Mouse (Mus musculus) embryonic facial prominence, embryonic 12.5 days (tissue): ENCODE measurements around the gene Foxa1. TPM values are rescaled to one million over a fixed set of nuclear protein-coding genes. Genes with fewer than 3 reads are reported as not detected.

Source experiments
- ATAC-seq: fragments of 200-750 bp; cut with Nextera tagmentation; 2 replicates; pipeline ENCODE4 v1.8.0; 2017; ENCODE audit not compliant: insufficient number of reproducible peaks, insufficient read depth, low FRiP score, low TSS enrichment
- H3K27ac ChIP-seq: fragments of 300-500 bp; sonication (generic); 2 replicates; pipeline ENCODE4 v1.5.1; 2016; ENCODE audit warnings: mild to moderate bottlenecking
- H3K27me3 ChIP-seq: fragments of 300-500 bp; sonication (generic); 2 replicates; pipeline ENCODE4 v1.6.1; 2016; ENCODE audit warnings: mild to moderate bottlenecking, moderate library complexity
- H3K36me3 ChIP-seq: fragments of 300-500 bp; sonication (generic); 2 replicates; pipeline ENCODE4 v1.6.1; 2016; ENCODE audit warnings: mild to moderate bottlenecking
- H3K4me1 ChIP-seq: fragments of 300-500 bp; sonication (generic); 2 replicates; pipeline ENCODE4 v1.6.1; 2016
- H3K4me2 ChIP-seq: fragments of 300-500 bp; sonication (generic); replicated peaks from 2 replicates; pipeline ENCODE4 v1.6.1; 2016; ENCODE audit warnings: mild to moderate bottlenecking, moderate library complexity
- H3K4me3 ChIP-seq: fragments of 300-500 bp; sonication (generic); 2 replicates; pipeline ENCODE4 v1.5.1; 2016; ENCODE audit warnings: mild to moderate bottlenecking
- H3K9ac ChIP-seq: fragments of 300-500 bp; sonication (generic); 2 replicates; pipeline ENCODE4 v1.6.1; 2016; ENCODE audit warnings: mild to moderate bottlenecking, moderate library complexity
- H3K9me3 ChIP-seq: fragments of 300-500 bp; sonication (generic); 2 replicates; pipeline ENCODE4 v1.6.1; 2016; ENCODE audit warnings: mild to moderate bottlenecking, moderate library complexity
- WGBS: fragments of 180-500 bp; shearing (Covaris S2); methylation state at CpG from one replicate; pipeline ENCODE4 v1.1.7; 2016; 5-methylcytosine and 5-hydroxymethylcytosine counted together
- polyA plus RNA-seq: library from polyadenylated mRNA; unstranded; fragments of >200 nt; fragmentation: Nextera tagmentation; extraction: Ambion mirVana; gene quantifications from 2 replicates; pipeline ENCODE4 v1.2.1, GENCODE M21; 2016

The Foxa1 gene
- polyA plus RNA-seq, 1 experiment from 2014 or later, result 0.90 TPM

GRCm38 (mm10) chr12:57514552-57514951 is 32.2 kb downstream of the Foxa1 start:
- no peaks in the 10 kb centered on the region for H3K4me1 ChIP-seq
- no peaks in the 10 kb centered on the region for H3K9me3 ChIP-seq
- 74% methylated on average over 1 of the region's 1 CpGs for WGBS
- no peak overlapping the region for H3K4me3 ChIP-seq
- no peaks in the 10 kb centered on the region for H3K27me3 ChIP-seq
- no peak for ATAC-seq
- no peak overlapping the region for H3K9ac ChIP-seq
- H3K27ac ChIP-seq, result no peak overlapping the region
- no peaks in the 10 kb centered on the region for H3K36me3 ChIP-seq
- H3K4me2 ChIP-seq, result no peak overlapping the region

GRCm38 (mm10) chr12:57511560-57511959 is 35.2 kb downstream of the Foxa1 start:
- no peaks in the 10 kb centered on the region for H3K36me3 ChIP-seq
- H3K9ac ChIP-seq, result no peak overlapping the region
- no peaks in the 10 kb centered on the region for H3K27me3 ChIP-seq
- H3K9me3 ChIP-seq, result no peaks in the 10 kb centered on the region
- H3K27ac ChIP-seq, result no peak overlapping the region
- WGBS, result 82% methylated on average over 5 of the region's 5 CpGs
- H3K4me1 ChIP-seq, result no peaks in the 10 kb centered on the region
- no peak for ATAC-seq
- H3K4me3 ChIP-seq, result no peak overlapping the region
- no peak overlapping the region for H3K4me2 ChIP-seq

- H3K36me3 ChIP-seq, result no peaks in the 10 kb centered on the region
- no peaks in the 10 kb centered on the region for H3K9me3 ChIP-seq
- ATAC-seq, result no peak
- H3K9ac ChIP-seq, result no peak overlapping the region
- WGBS, result 81% methylated on average over 4 of the region's 4 CpGs
- H3K27ac ChIP-seq, result no peak overlapping the region
- no peak overlapping the region for H3K4me3 ChIP-seq
- no peaks in the 10 kb centered on the region for H3K4me1 ChIP-seq
- no peaks in the 10 kb centered on the region for H3K27me3 ChIP-seq
- no peak overlapping the region for H3K4me2 ChIP-seq
These were observed 35.6 kb downstream of the Foxa1 start for GRCm38 (mm10) chr12:57511127-57511526.

- no peaks in the 10 kb centered on the region for H3K9me3 ChIP-seq
- no peaks in the 10 kb centered on the region for H3K4me1 ChIP-seq
- no peak overlapping the region for H3K4me2 ChIP-seq
- H3K9ac ChIP-seq, result no peak overlapping the region
- WGBS, result 62% methylated on average over 4 of the region's 4 CpGs
- no peak for ATAC-seq
- no peaks in the 10 kb centered on the region for H3K27me3 ChIP-seq
- H3K36me3 ChIP-seq, result no peaks in the 10 kb centered on the region
- no peak overlapping the region for H3K27ac ChIP-seq
- H3K4me3 ChIP-seq, result no peak overlapping the region
These were observed 37.0 kb downstream of the Foxa1 start for GRCm38 (mm10) chr12:57509726-57510125.

GRCm38 (mm10) chr12:57508938-57509337 is 37.8 kb downstream of the Foxa1 start:
- Histone ChIP-seq H3K4me1 (no peaks in the 10 kb centered on the region), H3K36me3 (no peaks in the 10 kb centered on the region)
- WGBS, result 54% methylated on average over 11 of the region's 11 CpGs

GRCm38 (mm10) chr12:57505329-57505728 is 41.4 kb downstream of the Foxa1 start:
- no peaks in the 10 kb centered on the region for H3K4me1 ChIP-seq
- 72% methylated on average over 7 of the region's 7 CpGs for WGBS
- H3K36me3 ChIP-seq, result no peaks in the 10 kb centered on the region
- no peaks in the 10 kb centered on the region for H3K9me3 ChIP-seq
- H3K4me2 ChIP-seq, result no peak overlapping the region
- no peak overlapping the region for H3K4me3 ChIP-seq
- no peak overlapping the region for H3K27ac ChIP-seq
- no peak for ATAC-seq
- H3K27me3 ChIP-seq, result no peaks in the 10 kb centered on the region
- no peak overlapping the region for H3K9ac ChIP-seq

More at GRCm38 (mm10) chr12:57508938-57509337, 37.8 kb downstream of the Foxa1 start:
- Histone ChIP-seq H3K9ac (no peak overlapping the region), H3K4me3 (no peak overlapping the region), H3K4me2 (no peak overlapping the region), H3K27me3 (no peaks in the 10 kb centered on the region), H3K9me3 (no peaks in the 10 kb centered on the region), H3K27ac (no peak overlapping the region)
- ATAC-seq, result no peak

- Histone ChIP-seq H3K4me3 (no peak overlapping the region), H3K9ac (no peak overlapping the region), H3K9me3 (no peaks in the 10 kb centered on the region), H3K4me2 (no peak overlapping the region), H3K27ac (no peak overlapping the region), H3K36me3 (no peaks in the 10 kb centered on the region), H3K27me3 (no peaks in the 10 kb centered on the region), H3K4me1 (no peaks in the 10 kb centered on the region)
- ATAC-seq, result no peak
- 63% methylated on average over 7 of the region's 7 CpGs for WGBS
These were observed 46.5 kb downstream of the Foxa1 start for GRCm38 (mm10) chr12:57500246-57500645.

- 54% methylated on average over 6 of the region's 6 CpGs for WGBS
- ATAC-seq, result no peak
- H3K4me3 ChIP-seq, result no peak overlapping the region
- no peaks in the 10 kb centered on the region for H3K27me3 ChIP-seq
- no peak overlapping the region for H3K9ac ChIP-seq
- no peaks in the 10 kb centered on the region for H3K9me3 ChIP-seq
- H3K4me2 ChIP-seq, result no peak overlapping the region
- no peaks in the 10 kb centered on the region for H3K4me1 ChIP-seq
- no peaks in the 10 kb centered on the region for H3K36me3 ChIP-seq
- H3K27ac ChIP-seq, result no peak overlapping the region
These were observed 50.2 kb downstream of the Foxa1 start for GRCm38 (mm10) chr12:57496347-57497119.

Other genes with a start within 250 kb of the Foxa1 start
- 0.79 and 1.1 TPM in 2 replicates for gene Ttc6, start 17.2 kb upstream of the Foxa1 start, polyA plus RNA-seq